Comparison of ENCODE assay signal across 14 mouse cellular contexts in genomic region chr2:139742381-139742780, GRCm38 (mm10).
DNase-seq lines count a peak whose midpoint lies in the region; ATAC-seq and TF ChIP-seq lines count a peak whose summit lies in the region.
"Had no signal": no experiment of that assay in that cellular context is flagged by ENCODE, and none has a peak within 500 bp of the region (broad histone marks: within the 10 kb centered on the region; RNA-seq: fewer than 3 reads in every experiment).

No protein-coding gene starts in this region.

- WGBS in heart, adult 2 months = 68% methylated on average over 1 of the region's 1 CpGs
- WGBS in heart, embryonic 11.5 days (ENCODE audit: insufficient replicate concordance) = 77% methylated on average over 1 of the region's 1 CpGs
- 66% methylated on average over 1 of the region's 1 CpGs for WGBS in liver, postnatal 0 days (ENCODE audit: insufficient replicate concordance)
- WGBS in forebrain, embryonic 16.5 days = 72% methylated on average over 1 of the region's 1 CpGs

- H3K9me3 ChIP-seq in heart, embryonic 11.5 days (replicated peaks; ENCODE audit: control insufficient read depth, low read length) = no peaks in the 10 kb centered on the region
- no peaks in the 10 kb centered on the region for H3K9me3 ChIP-seq in liver, postnatal 0 days (ENCODE audit: low read length)
- H3K9me3 ChIP-seq in CH12.LX (replicated peaks; ENCODE audit: low read length) = no peaks in the 10 kb centered on the region
- no peaks in the 10 kb centered on the region for H3K9me3 ChIP-seq in forebrain, embryonic 16.5 days (ENCODE audit: control insufficient read depth, low read length)
- H3K9me3 ChIP-seq: limb, embryonic 10.5 days; liver, embryonic 15.5 days; neural tube, embryonic 13.5 days had no signal

- no peaks in the 10 kb centered on the region for H3K36me3 ChIP-seq in heart, adult 2 months (ENCODE audit: control insufficient read depth, insufficient read depth, low read length)
- H3K36me3 ChIP-seq in heart, embryonic 11.5 days (ENCODE audit: control insufficient read depth, insufficient read depth, low read length) = no peaks in the 10 kb centered on the region
- H3K36me3 ChIP-seq in liver, postnatal 0 days (replicated peaks; ENCODE audit: insufficient read depth, low read length) = no peaks in the 10 kb centered on the region
- no peaks in the 10 kb centered on the region for H3K36me3 ChIP-seq in CH12.LX (replicated peaks in 1 of 2; ENCODE audit: control insufficient read depth in 1 of 2, insufficient read depth in 1 of 2, low read length in 1 of 2)
- H3K36me3 ChIP-seq in forebrain, embryonic 16.5 days (ENCODE audit: control insufficient read depth, insufficient read depth) = no peaks in the 10 kb centered on the region
- H3K36me3 ChIP-seq: liver, embryonic 15.5 days; neural tube, embryonic 13.5 days had no signal

- H3K4me1 ChIP-seq in heart, adult 2 months (ENCODE audit: control insufficient read depth, insufficient read depth, low read length) = no peaks in the 10 kb centered on the region
- no peaks in the 10 kb centered on the region for H3K4me1 ChIP-seq in heart, embryonic 11.5 days (ENCODE audit: control insufficient read depth, insufficient read depth, low read length)
- no peaks in the 10 kb centered on the region for H3K4me1 ChIP-seq in liver, postnatal 0 days (ENCODE audit: insufficient read depth)
- peaks cover 0 to 9% of the 10 kb centered on the region in 2 experiments; a peak in 2 of 4 replicates for H3K4me1 ChIP-seq in CH12.LX (ENCODE audit: control insufficient read depth in 1 of 2, insufficient read depth in 2 of 2)
- peaks cover 4% of the 10 kb centered on the region; the same call in 1 of the 2 replicates for H3K4me1 ChIP-seq in forebrain, embryonic 16.5 days (replicated peaks; ENCODE audit: control insufficient read depth, insufficient read depth, low read length)
- H3K4me1 ChIP-seq: limb, embryonic 10.5 days; liver, embryonic 15.5 days had no signal

- no peak overlapping the region for H3K9ac ChIP-seq in heart, adult 2 months (ENCODE audit: low read depth, low read length)
- H3K9ac ChIP-seq in heart, embryonic 11.5 days (ENCODE audit: low read depth, low read length) = no peak overlapping the region
- H3K9ac ChIP-seq in liver, postnatal 0 days (replicated peaks) = no peak overlapping the region
- no peak overlapping the region for H3K9ac ChIP-seq in CH12.LX (ENCODE audit: insufficient read depth, low read depth)
- H3K9ac ChIP-seq in forebrain, embryonic 16.5 days (replicated peaks; ENCODE audit: low read depth, low read length) = no peak overlapping the region
- H3K9ac ChIP-seq: liver, embryonic 15.5 days; neural tube, embryonic 13.5 days had no signal

- no peak for TF ChIP-seq POLR2A in heart, adult 2 months (IDR thresholded peaks at IDR 0.05; ENCODE audit: insufficient read depth, low read depth, low read length)
- no peak for TF ChIP-seq POLR2A in CH12.LX (IDR thresholded peaks at IDR 0.05; ENCODE audit: low read depth, low read length)

- no peak overlapping the region for H3K27ac ChIP-seq in heart, adult 2 months
- no peak overlapping the region for H3K27ac ChIP-seq in heart, embryonic 11.5 days (ENCODE audit: low read depth, low read length)
- no peak overlapping the region for H3K27ac ChIP-seq in liver, postnatal 0 days (ENCODE audit: low read depth)
- no peak overlapping the region for H3K27ac ChIP-seq in CH12.LX (ENCODE audit: insufficient read depth, low read depth)
- H3K27ac ChIP-seq in forebrain, embryonic 16.5 days (ENCODE audit: low read length) = no peak overlapping the region
- H3K27ac ChIP-seq: limb, embryonic 10.5 days; liver, embryonic 15.5 days; neural tube, embryonic 13.5 days had no signal

- TF ChIP-seq CTCF in heart, adult 2 months (IDR thresholded peaks at IDR 0.05) = peak; percentile 56
- 0 out of 2 replicates have a peak, but pooled peaks have one; percentile 21 for TF ChIP-seq CTCF in liver, postnatal 0 days (IDR thresholded peaks at IDR 0.05; ENCODE audit: low read depth)
- peak in 1 of 2 experiments; percentile 62; a peak in 2 of 4 replicates for TF ChIP-seq CTCF in CH12.LX (conservative IDR thresholded peaks at IDR 0.05 in 1 of 2, IDR thresholded peaks at IDR 0.05 in 1 of 2; ENCODE audit: low read depth in 2 of 2, low read length in 2 of 2)

- H3K4me3 ChIP-seq in heart, adult 2 months = no peak overlapping the region
- no peak overlapping the region for H3K4me3 ChIP-seq in heart, embryonic 11.5 days (ENCODE audit: low read depth, low read length)
- no peak overlapping the region for H3K4me3 ChIP-seq in liver, postnatal 0 days (ENCODE audit: low read depth, low read length)
- H3K4me3 ChIP-seq in CH12.LX (replicated peaks in 1 of 3; ENCODE audit: low read depth in 2 of 3, low read length in 2 of 3, poor library complexity in 1 of 3) = no peak overlapping the region
- no peak overlapping the region for H3K4me3 ChIP-seq in forebrain, embryonic 16.5 days (replicated peaks; ENCODE audit: low read length)
- H3K4me3 ChIP-seq: limb, embryonic 10.5 days; liver, embryonic 15.5 days; neural tube, embryonic 13.5 days had no signal

- in situ Hi-C loops in CH12.LX (cut with MboI; ENCODE audit: low pct_ligation_motif_present, low pct_unique_long_range_greater_than_20kb, low sequenced_read_pairs) = no loop called here

- intact Hi-C loops in heart, adult 2 months (cut with DNase I) = no loop called here

- dilution Hi-C loops in CH12.LX (cut with MboI; ENCODE audit: extremely low pct_ligation_motif_present, extremely low pct_unique_long_range_greater_than_20kb, low sequenced_read_pairs) = no loop called here

- 0 out of 2 replicates have a peak, but pooled peaks cover 1% of the 10 kb centered on the region for H3K27me3 ChIP-seq in heart, adult 2 months (ENCODE audit: control insufficient read depth, insufficient read depth, low read length)
- H3K27me3 ChIP-seq in heart, embryonic 11.5 days (ENCODE audit: control insufficient read depth, insufficient read depth, low read length) = no peaks in the 10 kb centered on the region
- no peaks in the 10 kb centered on the region for H3K27me3 ChIP-seq in liver, postnatal 0 days (ENCODE audit: insufficient read depth, low read length)
- no peaks in the 10 kb centered on the region for H3K27me3 ChIP-seq in CH12.LX (replicated peaks)
- no peaks in the 10 kb centered on the region for H3K27me3 ChIP-seq in forebrain, embryonic 16.5 days (replicated peaks; ENCODE audit: control insufficient read depth, insufficient read depth, low read length)
- H3K27me3 ChIP-seq: liver, embryonic 15.5 days; neural tube, embryonic 13.5 days had no signal

- no peak overlapping the region for H3K4me2 ChIP-seq in heart, embryonic 11.5 days
- H3K4me2 ChIP-seq in liver, postnatal 0 days (ENCODE audit: low read depth, low read length) = no peak overlapping the region
- no peak overlapping the region for H3K4me2 ChIP-seq in CH12.LX (ENCODE audit: insufficient read depth, low read depth, poor library complexity, severe bottlenecking)
- H3K4me2 ChIP-seq in forebrain, embryonic 16.5 days (ENCODE audit: low read length) = no peak overlapping the region
- H3K4me2 ChIP-seq: liver, embryonic 15.5 days; neural tube, embryonic 13.5 days had no signal

- no peak for TF ChIP-seq EP300 in heart, adult 2 months (IDR thresholded peaks at IDR 0.05; ENCODE audit: insufficient read depth, low read depth, low read length)
- no peak for TF ChIP-seq EP300 in liver, postnatal 0 days (IDR thresholded peaks at IDR 0.05; ENCODE audit: low read depth)
- no peak for TF ChIP-seq EP300 in CH12.LX (IDR thresholded peaks at IDR 0.05; ENCODE audit: low read length)

- H3K79me2 ChIP-seq in heart, adult 2 months (replicated peaks; ENCODE audit: control insufficient read depth, insufficient read depth, low read length) = no peaks in the 10 kb centered on the region
- H3K79me2 ChIP-seq in CH12.LX (replicated peaks; ENCODE audit: control insufficient read depth, extremely low read depth, insufficient read depth, poor library complexity, severe bottlenecking) = no peaks in the 10 kb centered on the region

- TF ChIP-seq RAD21 in CH12.LX (IDR thresholded peaks at IDR 0.05; ENCODE audit: low read depth, low read length) = peak; percentile 46

- ATAC-seq in heart, embryonic 11.5 days (replicated peaks; ENCODE audit: insufficient number of reproducible peaks, low FRiP score, low TSS enrichment) = no peak
- ATAC-seq in liver, postnatal 0 days = no peak
- ATAC-seq in forebrain, embryonic 16.5 days = 0 out of 2 replicates have a peak, but pooled peaks have one; percentile 49

- no peak for DNase-seq in heart, adult 2 months
- DNase-seq in liver, postnatal 0 days = no peak
- DNase-seq in liver (no peak), CH12.LX (ENCODE audit: extremely low read depth) (no peak)
- DNase-seq in adrenal gland, postnatal 4 days (ENCODE audit: low spot score in 2 of 2) = no peak
- DNase-seq: cerebellum, postnatal 36 days; heart, postnatal 36 days; kidney, adult 2 months; right cerebral cortex, postnatal 14 days had no signal

TF ChIP-seq in CH12.LX, 34 proteins besides CTCF, POLR2A, EP300 and RAD21:
- TF ChIP-seq SMC3 (IDR thresholded peaks at IDR 0.05; ENCODE audit: low read depth, low read length) (peak; percentile 35; the same call in 1 of the 2 replicates), ETS1 (conservative IDR thresholded peaks at IDR 0.05; ENCODE audit: low read depth, low read length) (no peak)
